Mouse (Mus musculus) CH12.LX (cell line): ENCODE measurements around the gene Skap1. TPM values are rescaled to one million over a fixed set of nuclear protein-coding genes. Genes with fewer than 3 reads are reported as not detected.
A peak's percentile ranks its signal among the peaks of the same experiment; 100 is the strongest.

Source experiments
- DNase-seq: peaks from one replicate; pipeline ENCODE4 v3.0.0-alpha.2; 2013; ENCODE audit errors: extremely low read depth
- H3K27ac ChIP-seq: 2 replicates; pipeline ENCODE4 v1.5.1; 2012; ENCODE audit warnings: low read depth, mild to moderate bottlenecking, control low read depth, moderate library complexity; ENCODE audit not compliant: insufficient read depth
- H3K27me3 ChIP-seq: replicated peaks from 2 replicates; pipeline ENCODE3; 2012; ENCODE audit warnings: inconsistent platforms
- H3K36me3 ChIP-seq, 2 experiments: replicated peaks in 1 of 2; 2 replicates each; pipeline versions ENCODE3 to v1.6.1; 2012; ENCODE audit warnings: inconsistent platforms in 1 of 2, low read length in 1 of 2, mild to moderate bottlenecking in 1 of 2, mixed read lengths in 1 of 2, moderate library complexity in 1 of 2; ENCODE audit not compliant: control insufficient read depth in 1 of 2, insufficient read depth in 1 of 2
- H3K4me1 ChIP-seq, 2 experiments: 2 replicates each; pipeline ENCODE4 v1.6.1; 2012; ENCODE audit warnings: inconsistent platforms in 1 of 2, moderate library complexity in 1 of 2; ENCODE audit not compliant: insufficient read depth in 2 of 2, control insufficient read depth in 1 of 2
- H3K4me2 ChIP-seq: 2 replicates; pipeline ENCODE4 v1.6.1; 2012; ENCODE audit warnings: low read depth, mild to moderate bottlenecking, control low read depth; ENCODE audit not compliant: poor library complexity, insufficient read depth, severe bottlenecking
- H3K4me3 ChIP-seq, 3 experiments: fragments of 150-350 bp in 1 of 3; sonication (generic) in 1 of 3; replicated peaks in 1 of 3; 2 replicates each; pipeline versions ENCODE3 to v1.5.1; 2011 to 2012; ENCODE audit warnings: low read depth in 2 of 3, low read length in 2 of 3, mild to moderate bottlenecking in 2 of 3, moderate library complexity in 2 of 3, control low read depth in 1 of 3, improper control_type of control experiment in 1 of 3, inconsistent platforms in 1 of 3, mixed read lengths in 1 of 3; ENCODE audit not compliant: poor library complexity in 1 of 3
- H3K79me2 ChIP-seq: replicated peaks from 2 replicates; pipeline ENCODE4 v1.6.1; 2012; ENCODE audit warnings: mild to moderate bottlenecking, moderate library complexity; ENCODE audit not compliant: control insufficient read depth, poor library complexity, insufficient read depth, severe bottlenecking; ENCODE audit errors: extremely low read depth
- H3K9ac ChIP-seq: 2 replicates; pipeline ENCODE4 v1.6.1; 2012; ENCODE audit warnings: low read depth, mild to moderate bottlenecking, control low read depth, moderate library complexity; ENCODE audit not compliant: insufficient read depth
- H3K9me3 ChIP-seq: replicated peaks from 2 replicates; pipeline ENCODE3; 2012; ENCODE audit warnings: low read length, inconsistent platforms, mixed read lengths
- BHLHE40 ChIP-seq: IDR thresholded peaks from 2 replicates; pipeline ENCODE4 v1.6.1; 2011; ENCODE audit warnings: mild to moderate bottlenecking, low read depth, low read length, improper control_type of control experiment
- CHD1 ChIP-seq: IDR thresholded peaks from 2 replicates; pipeline ENCODE4 v1.6.1; 2012; ENCODE audit warnings: low read depth, low read length, improper control_type of control experiment, inconsistent platforms
- CHD2 ChIP-seq: IDR thresholded peaks from 2 replicates; pipeline ENCODE4 v1.6.1; 2011; ENCODE audit warnings: low read length, improper control_type of control experiment
- CTCF ChIP-seq, 2 experiments: IDR thresholded peaks in 1 of 2; conservative IDR thresholded peaks in 1 of 2; 2 replicates each; pipeline ENCODE4 v1.5.1; 2011 to 2012; ENCODE audit warnings: low read depth in 2 of 2, low read length in 2 of 2, improper control_type of control experiment in 1 of 2, inconsistent platforms in 1 of 2, mild to moderate bottlenecking in 1 of 2, moderate library complexity in 1 of 2
- ELF1 ChIP-seq: IDR thresholded peaks from 2 replicates; pipeline ENCODE4 v1.6.1; 2014; ENCODE audit warnings: low read depth, mild to moderate bottlenecking, inconsistent platforms, low read length, improper control_type of control experiment
- EP300 ChIP-seq: IDR thresholded peaks from 2 replicates; pipeline ENCODE4 v1.6.1; 2011; ENCODE audit warnings: low read length, improper control_type of control experiment
- GABPA ChIP-seq: IDR thresholded peaks from 2 replicates; pipeline ENCODE4 v1.6.1; 2012; ENCODE audit warnings: low read depth, low read length, improper control_type of control experiment, inconsistent platforms; ENCODE audit not compliant: insufficient replicate concordance
- MAFK ChIP-seq: IDR thresholded peaks from 2 replicates; pipeline ENCODE4 v1.6.1; 2011; ENCODE audit warnings: low read length, improper control_type of control experiment; ENCODE audit not compliant: insufficient replicate concordance
- MAX ChIP-seq: IDR thresholded peaks from 2 replicates; pipeline ENCODE4 v1.6.1; 2011; ENCODE audit warnings: low read length, improper control_type of control experiment
- MAZ ChIP-seq: IDR thresholded peaks from 2 replicates; pipeline ENCODE4 v1.6.1; 2012; ENCODE audit warnings: low read depth, mild to moderate bottlenecking, inconsistent platforms, low read length, improper control_type of control experiment, moderate library complexity
- MXI1 ChIP-seq: IDR thresholded peaks from 2 replicates; pipeline ENCODE4 v1.6.1; 2011; ENCODE audit warnings: mild to moderate bottlenecking, low read depth, low read length, improper control_type of control experiment
- MYC ChIP-seq: IDR thresholded peaks from 2 replicates; pipeline ENCODE4 v1.6.1; 2011; ENCODE audit warnings: low read depth, mild to moderate bottlenecking, improper control_type of control experiment, low read length
- NRF1 ChIP-seq: IDR thresholded peaks from 2 replicates; pipeline ENCODE4 v1.6.1; 2014; ENCODE audit warnings: low read depth, mild to moderate bottlenecking, inconsistent platforms, low read length, improper control_type of control experiment, moderate library complexity
- PAX5 ChIP-seq: IDR thresholded peaks from 2 replicates; pipeline ENCODE4 v1.6.1; 2012; ENCODE audit warnings: low read length, inconsistent platforms, mixed read lengths
- UBTF ChIP-seq: IDR thresholded peaks from 2 replicates; pipeline ENCODE4 v1.6.1; 2012; ENCODE audit warnings: low read depth, mild to moderate bottlenecking, inconsistent platforms, low read length, improper control_type of control experiment, moderate library complexity
- ZKSCAN1 ChIP-seq: IDR thresholded peaks from 2 replicates; pipeline ENCODE4 v1.6.1; 2012; ENCODE audit warnings: low read depth, inconsistent platforms, low read length, improper control_type of control experiment, borderline replicate concordance
- ZNF384 ChIP-seq: IDR thresholded peaks from 2 replicates; pipeline ENCODE4 v1.6.1; 2012; ENCODE audit warnings: low read depth, low read length, improper control_type of control experiment, inconsistent platforms
- dilution Hi-C: fragments of 300-500 bp; cut with MboI; formaldehyde crosslinking; loops from 2 replicates; pipeline ENCODE4 v1.14.3; 2020; ENCODE audit warnings: low sequenced_read_pairs; ENCODE audit not compliant: extremely low pct_unique_long_range_greater_than_20kb, extremely low pct_ligation_motif_present
- in situ Hi-C: fragments of 300-500 bp; cut with MboI; formaldehyde crosslinking; loops from 3 replicates; pipeline ENCODE4 v1.14.3; 2019; ENCODE audit warnings: low sequenced_read_pairs, low pct_ligation_motif_present, low pct_unique_long_range_greater_than_20kb, mixed read lengths
- polyA plus RNA-seq: library from polyadenylated mRNA; unstranded; fragments of >175 nt; gene quantifications from 2 replicates; pipeline ENCODE4 v1.2.1, GENCODE M21; 2012; ENCODE audit warnings: low read depth; ENCODE audit not compliant: insufficient read length
- total RNA-seq, 2 experiments: library from RNA; depleted of rRNA; stranded (reverse); fragments of 300-350 nt in 1 of 2; fragments of >200 nt in 1 of 2; gene quantifications; 2 replicates each; pipeline ENCODE4 v1.2.3; 2012 to 2014

The Skap1 gene
- total and polyA plus RNA-seq, 3 experiments: not detected

GRCm38 (mm10) chr11:96789990-96790389 lies 325.6 kb downstream of the Skap1 start (continued):
- TF ChIP-seq CHD2: peak; percentile 65; the same call in 1 of the 2 replicates
- no peak for TF ChIP-seq UBTF
- TF ChIP-seq MAFK: no peak
- no peak for TF ChIP-seq ELF1
- TF ChIP-seq NRF1: 0 out of 2 replicates have a peak, but pooled peaks have one; percentile 9
- peak; percentile 80; the same call in 1 of the 2 replicates for TF ChIP-seq MAX

GRCm38 (mm10) chr11:96790681-96791080 lies 326.3 kb downstream of the Skap1 start:
- no peaks in the 10 kb centered on the region for H3K9me3 ChIP-seq
- H3K36me3 ChIP-seq: peaks cover 5 to 32% of the 10 kb centered on the region in 2 experiments
- in situ Hi-C loops: no loop called here
- no peaks in the 10 kb centered on the region for H3K27me3 ChIP-seq
- H3K79me2 ChIP-seq: peaks cover 63% of the 10 kb centered on the region
- H3K9ac ChIP-seq: peak overlapping the region; percentile 88
- TF ChIP-seq EP300: 0 out of 2 replicates have a peak, but pooled peaks have one; percentile 22
- TF ChIP-seq MYC: peak; percentile 11; the same call in 1 of the 2 replicates
- no peak for TF ChIP-seq GABPA
- peak overlapping the region; percentile 39 to 95 (median 83) for H3K4me3 ChIP-seq
- peak overlapping the region; percentile 98 for H3K4me2 ChIP-seq
- peaks cover 3 to 50% of the 10 kb centered on the region in 2 experiments; a peak in 3 of 4 replicates for H3K4me1 ChIP-seq
- dilution Hi-C loops: no loop called here
- H3K27ac ChIP-seq: no peak overlapping the region
- DNase-seq: no peak

GRCm38 (mm10) chr11:96795491-96795890 lies 331.1 kb downstream of the Skap1 start:
- peaks cover 23 to 71% of the 10 kb centered on the region in 2 experiments for H3K36me3 ChIP-seq
- in situ Hi-C loops: no loop called here
- H3K27ac ChIP-seq: no peak overlapping the region

More at GRCm38 (mm10) chr11:96795491-96795890, 331.1 kb downstream of the Skap1 start:
- H3K4me2 ChIP-seq: no peak overlapping the region
- peaks cover 96% of the 10 kb centered on the region for H3K79me2 ChIP-seq
- no peak for DNase-seq
- no peak overlapping the region for H3K4me3 ChIP-seq
- no peaks in the 10 kb centered on the region for H3K27me3 ChIP-seq
- peaks cover 3 to 57% of the 10 kb centered on the region in 2 experiments; a peak in 3 of 4 replicates for H3K4me1 ChIP-seq
- H3K9me3 ChIP-seq: no peaks in the 10 kb centered on the region
- H3K9ac ChIP-seq: no peak overlapping the region
- dilution Hi-C loops: no loop called here
- no peak for TF ChIP-seq MAZ
- no peak for TF ChIP-seq ZNF384
- TF ChIP-seq MXI1: no peak
- no peak for TF ChIP-seq ZKSCAN1
- TF ChIP-seq CHD1: no peak
- no peak for TF ChIP-seq EP300
- TF ChIP-seq CTCF (conservative IDR thresholded peaks at IDR 0.05 in 1 of 2, IDR thresholded peaks at IDR 0.05 in 1 of 2; ENCODE audit: low read depth in 2 of 2, low read length in 2 of 2): no peak
- TF ChIP-seq BHLHE40: no peak
- no peak for TF ChIP-seq PAX5
